In the genomic region with DNA sequence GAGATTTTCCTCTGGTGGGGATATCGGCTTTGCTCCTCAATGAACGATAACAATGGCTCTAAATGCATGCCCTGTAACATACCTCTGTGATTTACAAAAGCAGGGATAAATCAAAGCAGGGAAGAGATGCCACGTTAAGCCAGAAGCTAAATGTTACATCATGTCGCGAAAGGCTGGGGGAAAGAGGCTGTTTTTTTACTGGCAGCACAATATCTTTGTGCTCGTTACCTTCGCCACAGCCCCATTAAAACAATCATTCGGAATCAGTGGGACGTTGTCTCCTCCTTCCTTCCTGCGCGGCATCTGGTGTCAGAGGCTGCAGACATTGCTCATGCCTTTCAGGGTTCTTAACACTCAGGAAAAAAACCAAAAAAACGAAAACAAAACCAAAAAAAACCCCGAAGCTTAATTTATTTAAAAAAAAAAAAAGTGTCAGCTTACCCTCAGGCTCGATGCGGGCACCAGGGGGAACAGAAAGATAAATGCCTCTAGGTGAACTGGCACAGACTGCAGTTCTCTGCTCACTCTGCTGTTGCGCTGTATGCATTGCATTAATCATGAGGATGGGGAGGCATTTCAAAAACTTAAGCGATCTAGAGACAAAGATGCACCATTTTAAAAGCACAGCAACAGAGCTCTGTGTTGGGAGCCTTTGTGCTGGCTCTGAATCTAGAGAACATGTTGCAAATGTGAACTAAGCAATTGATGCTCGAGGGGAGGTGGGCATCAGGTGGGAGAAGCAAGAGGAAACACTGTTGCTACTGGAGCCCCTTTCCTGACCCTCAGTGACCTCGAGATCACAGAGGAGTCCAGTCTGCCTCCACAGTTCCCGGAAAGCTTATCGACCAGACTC, we compare ENCODE assay signal across 8 mouse cellular contexts. TPM values are rescaled to one million over a fixed set of nuclear protein-coding genes. Genes with fewer than 3 reads are reported as not detected.
DNase-seq lines count a peak whose midpoint lies in the region; ATAC-seq lines count a peak whose summit lies in the region.

No protein-coding gene starts in this region.

- H3K4me1 ChIP-seq in heart, embryonic 14.5 days (ENCODE audit: control insufficient read depth in 2 of 2, insufficient read depth in 2 of 2, low read length in 2 of 2), result peaks cover 0 to 2% of the 10 kb centered on the region in 2 experiments; a peak in 1 of 4 replicates
- H3K4me1 ChIP-seq in forebrain, embryonic 15.5 days, result peaks cover 12% of the 10 kb centered on the region

- no peak for DNase-seq in heart, postnatal 4 days
- DNase-seq in brain, embryonic 18.5 days (ENCODE audit: low read depth, low spot score), result peak; percentile 50
- DNase-seq in layer of hippocampus, postnatal 36 days, result peak; percentile 9 to 19
- peak; percentile 70 for DNase-seq in retina, postnatal 1 day
- DNase-seq in thymus, adult 18-20 months, result no peak
- no peak for DNase-seq in c-Kit-positive CD71-positive TER-119-positive erythroid progenitor cells, embryonic 14.5 days (ENCODE audit: low spot score)

- peak overlapping the region; percentile 59 for H3K4me2 ChIP-seq in heart, embryonic 14.5 days (ENCODE audit: low read length)
- H3K4me2 ChIP-seq in forebrain, embryonic 15.5 days (replicated peaks), result peak overlapping the region; percentile 46

- H3K27ac ChIP-seq in heart, embryonic 14.5 days (replicated peaks in 1 of 2; ENCODE audit: control insufficient read depth in 1 of 2, insufficient read depth in 1 of 2, low read depth in 2 of 2, low read length in 2 of 2), result no peak overlapping the region
- H3K27ac ChIP-seq in forebrain, embryonic 15.5 days (replicated peaks), result peak overlapping the region; percentile 90

- H3K4me3 ChIP-seq in heart, embryonic 14.5 days (ENCODE audit: control insufficient read depth in 1 of 2, insufficient read depth in 1 of 2, low read depth in 1 of 2, low read length in 2 of 2), result peak overlapping the region in 1 of 2 experiments; percentile 13; a peak in 3 of 4 replicates
- H3K4me3 ChIP-seq in forebrain, embryonic 15.5 days, result peak overlapping the region; percentile 33

- 34% methylated on average over 21 of the region's 21 CpGs for WGBS in heart, embryonic 14.5 days
- WGBS in forebrain, embryonic 15.5 days, result 11% methylated on average over 21 of the region's 21 CpGs

- H3K9me3 ChIP-seq in heart, embryonic 14.5 days (ENCODE audit: control insufficient read depth, low read length), result no peaks in the 10 kb centered on the region
- H3K9me3 ChIP-seq in forebrain, embryonic 15.5 days, result no peaks in the 10 kb centered on the region

- H3K27me3 ChIP-seq in heart, embryonic 14.5 days (ENCODE audit: control insufficient read depth, insufficient read depth, low read length), result no peaks in the 10 kb centered on the region
- no peaks in the 10 kb centered on the region for H3K27me3 ChIP-seq in forebrain, embryonic 15.5 days

- no peak overlapping the region for H3K9ac ChIP-seq in heart, embryonic 14.5 days (ENCODE audit: low read length)
- peak overlapping the region; percentile 46 for H3K9ac ChIP-seq in forebrain, embryonic 15.5 days (replicated peaks)

- H3K36me3 ChIP-seq in heart, embryonic 14.5 days (ENCODE audit: control insufficient read depth, insufficient read depth, low read length), result no peaks in the 10 kb centered on the region
- no peaks in the 10 kb centered on the region for H3K36me3 ChIP-seq in forebrain, embryonic 15.5 days

- ATAC-seq in heart, embryonic 14.5 days (ENCODE audit: insufficient number of reproducible peaks, insufficient read depth, low FRiP score, low read depth), result no peak
- ATAC-seq in forebrain, embryonic 15.5 days (replicated peaks), result peak; percentile 87

RNA-seq across cellular contexts. Expression of a gene that starts 53.6 kb away (rescaled TPM):
- polyA plus RNA-seq in heart, embryonic 14.5 days (2014; fragmentation: Nextera tagmentation; extraction: Ambion mirVana), result 17.0 and 17.1 TPM in 2 replicates
- 1 to 10 TPM; 6.3 to 7.6 TPM for total RNA-seq in heart, postnatal 4 days (2021)
- polyA plus RNA-seq in forebrain, embryonic 15.5 days (2015; fragmentation: Nextera tagmentation; extraction: Ambion mirVana), result 13.7 and 14.9 TPM in 2 replicates
- 1 to 10 TPM; 5.9 TPM for total RNA-seq in layer of hippocampus, postnatal 36 days (2021)

Comparison
In these comparisons a context has a peak if more than half of its experiments do, and no peak if none do; other contexts are left out.
1. DNase-seq: peak in brain, embryonic 18.5 days (single experiment), layer of hippocampus, postnatal 36 days (2 of 2) and retina, postnatal 1 day (single experiment); none in heart, postnatal 4 days (single experiment), thymus, adult 18-20 months (0 of 2) and c-Kit-positive CD71-positive TER-119-positive erythroid progenitor cells, embryonic 14.5 days (single experiment).